Mouse (Mus musculus): ENCODE results near the gene Slc25a39.
"Not testable (repeated sequence)": the region's sequence is repeated elsewhere in the genome, so short reads cannot be mapped to it uniquely, and the experiment has no call there.

The Slc25a39 gene

DNA sequence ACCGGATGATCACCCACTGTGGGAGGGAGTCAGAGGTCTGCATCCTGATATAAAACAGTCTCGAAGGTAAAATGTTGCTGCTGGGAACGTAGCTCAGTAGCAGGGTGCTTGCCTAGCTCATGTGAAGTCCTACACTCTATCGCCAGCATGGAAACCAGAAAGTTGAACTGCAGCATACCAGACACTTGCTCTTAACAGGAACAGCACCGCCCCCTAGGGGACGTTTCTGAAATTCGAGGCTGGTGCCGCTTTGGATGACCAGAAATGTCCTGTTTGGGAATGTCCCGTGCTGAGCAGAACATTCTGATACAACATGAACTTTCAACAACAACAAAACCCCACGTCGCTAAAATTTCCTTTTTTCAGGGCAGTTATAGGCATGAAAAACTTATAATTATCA lies 4.0 kb upstream of the Slc25a39 start:
- peak; percentile 74 for DNase-seq (ENCODE audit: extremely low read depth, low read depth)

DNA sequence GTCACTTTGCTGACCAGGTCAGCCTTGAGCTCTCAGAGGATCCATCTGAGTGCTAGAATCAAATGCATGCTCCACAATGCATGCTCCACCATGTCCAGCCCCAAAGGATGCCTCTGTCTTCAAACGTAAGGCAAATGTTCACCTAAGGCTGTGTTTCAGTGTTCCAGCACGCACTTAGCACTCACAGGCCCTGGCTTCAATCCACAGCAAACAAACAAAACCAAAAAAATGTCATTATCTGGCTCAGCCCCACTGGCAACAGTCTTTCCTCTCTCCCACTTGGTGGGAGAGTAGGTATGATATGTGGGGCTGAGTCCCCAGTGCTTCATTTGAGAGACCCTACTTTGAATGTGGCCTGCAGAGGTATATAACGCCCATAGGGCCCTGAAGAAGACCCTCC lies 3.3 kb upstream of the Slc25a39 start:
- no peak for DNase-seq (ENCODE audit: extremely low read depth, low read depth)

DNA sequence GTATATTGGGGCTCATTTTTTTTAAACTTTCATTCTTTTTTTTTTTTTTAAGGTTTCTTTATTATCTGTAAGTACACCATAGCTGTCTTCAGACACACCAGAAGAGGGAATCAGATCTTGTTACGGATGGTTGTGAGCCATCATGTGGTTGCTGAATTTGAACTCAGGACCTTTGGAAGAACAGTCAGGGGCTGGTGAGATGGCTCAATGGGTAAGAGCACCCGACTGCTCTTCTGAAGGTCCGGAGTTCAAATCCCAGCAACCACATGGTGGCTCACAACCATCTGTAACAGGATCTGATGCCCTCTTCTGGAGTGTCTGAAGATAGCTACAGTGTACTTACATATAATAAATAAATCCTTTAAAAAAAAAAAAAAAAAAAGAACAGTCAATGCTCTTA lies 2.6 kb upstream of the Slc25a39 start:
- DNase-seq (ENCODE audit: extremely low read depth, low read depth) = not testable (repeated sequence)

DNA sequence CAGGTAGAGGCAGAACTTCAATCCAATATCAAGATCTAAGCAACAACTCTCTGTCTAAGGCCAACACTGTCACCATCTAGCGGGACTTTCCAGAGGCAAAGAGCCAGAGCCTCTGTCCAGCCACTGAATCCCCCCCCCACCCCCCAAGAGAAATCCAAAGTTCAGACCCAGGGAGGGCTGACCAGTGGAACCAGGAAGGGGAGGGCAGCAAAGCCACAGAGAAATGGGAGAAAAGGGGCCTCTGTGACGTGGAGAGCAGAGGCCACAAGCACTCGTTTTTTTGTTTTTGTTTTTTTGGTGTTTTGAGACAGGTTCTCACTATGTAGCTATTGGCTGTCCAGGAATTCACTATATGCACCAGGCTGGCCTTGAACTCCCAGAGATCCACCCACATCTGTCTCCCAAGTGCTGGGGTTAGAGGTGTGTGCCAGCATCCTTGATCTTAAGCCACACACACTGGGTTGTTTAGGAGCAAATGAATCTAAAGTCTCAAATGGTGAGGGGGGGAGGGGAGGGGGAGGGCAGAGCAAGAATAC lies 2.1 kb upstream of the Slc25a39 start:
- no peak for DNase-seq (ENCODE audit: extremely low read depth, low read depth)

DNA sequence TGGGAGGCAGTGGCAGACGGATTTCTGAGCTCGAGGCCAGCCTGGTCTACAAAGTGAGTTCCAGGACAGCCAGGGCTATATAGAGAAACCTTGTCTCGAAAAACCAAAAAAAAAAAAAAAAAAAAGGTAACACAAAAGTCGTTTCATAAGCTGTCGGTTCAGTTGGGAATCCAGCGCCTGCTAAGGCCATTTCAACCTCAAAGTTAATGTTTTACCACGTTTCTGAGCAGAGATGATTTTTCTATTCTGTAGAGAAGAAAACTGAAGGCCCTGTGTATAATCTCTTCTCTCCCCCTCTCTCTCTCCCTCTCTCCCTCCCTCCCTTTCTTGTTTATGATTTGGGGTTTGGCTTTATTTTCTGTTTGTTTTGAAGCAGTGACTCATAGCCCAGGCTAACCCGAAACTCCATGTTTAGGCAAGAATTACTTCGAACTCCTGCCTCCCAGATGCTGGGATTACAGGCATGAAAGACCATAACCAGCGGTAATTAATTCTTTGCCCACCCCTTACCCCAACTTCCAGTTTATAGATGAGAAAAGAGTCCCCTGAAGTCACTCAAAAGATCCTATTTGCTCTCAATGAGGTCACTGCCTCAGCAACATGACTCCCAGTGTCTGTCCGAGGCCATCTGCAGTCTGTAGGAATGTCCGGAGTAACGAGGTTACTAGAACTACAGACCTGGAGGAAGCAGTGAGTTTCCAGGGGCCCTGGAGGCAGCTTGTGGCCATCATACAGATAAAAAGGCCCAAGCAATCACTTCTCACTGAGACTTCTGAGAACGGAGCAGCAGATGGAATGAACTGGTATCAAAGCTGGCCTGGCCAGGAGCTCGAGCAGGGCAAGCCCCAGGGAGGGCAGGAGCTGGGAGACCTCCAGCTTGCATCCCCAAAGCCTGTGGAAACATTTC lies 1.4 kb upstream of the Slc25a39 start:
- DNase-seq (ENCODE audit: extremely low read depth, low read depth) = no peak

DNA sequence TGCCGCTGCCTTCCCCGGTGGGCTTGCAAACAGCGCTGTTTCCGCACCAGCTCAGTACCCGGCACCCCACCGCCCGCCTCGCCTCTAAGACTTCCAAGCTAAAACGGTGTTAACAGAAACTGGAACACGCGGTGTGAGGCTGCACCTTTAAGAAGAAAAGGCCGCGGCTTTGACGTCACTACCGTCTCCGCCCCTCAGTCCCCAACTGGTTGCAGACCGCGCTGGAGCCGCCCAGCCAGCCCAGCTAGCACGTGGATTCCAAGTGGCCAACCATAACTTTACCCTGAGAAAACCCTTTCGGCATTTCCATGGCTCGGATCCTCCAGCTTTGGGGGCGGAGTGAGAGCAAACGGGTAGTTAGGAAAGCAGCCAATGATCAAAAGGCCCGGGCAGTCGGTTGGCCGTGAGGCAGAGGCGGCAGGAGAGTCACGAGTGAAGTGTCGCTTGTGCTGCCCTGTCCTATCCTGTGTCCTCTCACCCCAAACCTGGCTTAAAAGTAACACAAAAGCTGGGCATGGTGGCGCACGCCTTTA lies 664 bp upstream of the Slc25a39 start:
- peak; percentile 98 for DNase-seq (ENCODE audit: extremely low read depth, low read depth)

DNA sequence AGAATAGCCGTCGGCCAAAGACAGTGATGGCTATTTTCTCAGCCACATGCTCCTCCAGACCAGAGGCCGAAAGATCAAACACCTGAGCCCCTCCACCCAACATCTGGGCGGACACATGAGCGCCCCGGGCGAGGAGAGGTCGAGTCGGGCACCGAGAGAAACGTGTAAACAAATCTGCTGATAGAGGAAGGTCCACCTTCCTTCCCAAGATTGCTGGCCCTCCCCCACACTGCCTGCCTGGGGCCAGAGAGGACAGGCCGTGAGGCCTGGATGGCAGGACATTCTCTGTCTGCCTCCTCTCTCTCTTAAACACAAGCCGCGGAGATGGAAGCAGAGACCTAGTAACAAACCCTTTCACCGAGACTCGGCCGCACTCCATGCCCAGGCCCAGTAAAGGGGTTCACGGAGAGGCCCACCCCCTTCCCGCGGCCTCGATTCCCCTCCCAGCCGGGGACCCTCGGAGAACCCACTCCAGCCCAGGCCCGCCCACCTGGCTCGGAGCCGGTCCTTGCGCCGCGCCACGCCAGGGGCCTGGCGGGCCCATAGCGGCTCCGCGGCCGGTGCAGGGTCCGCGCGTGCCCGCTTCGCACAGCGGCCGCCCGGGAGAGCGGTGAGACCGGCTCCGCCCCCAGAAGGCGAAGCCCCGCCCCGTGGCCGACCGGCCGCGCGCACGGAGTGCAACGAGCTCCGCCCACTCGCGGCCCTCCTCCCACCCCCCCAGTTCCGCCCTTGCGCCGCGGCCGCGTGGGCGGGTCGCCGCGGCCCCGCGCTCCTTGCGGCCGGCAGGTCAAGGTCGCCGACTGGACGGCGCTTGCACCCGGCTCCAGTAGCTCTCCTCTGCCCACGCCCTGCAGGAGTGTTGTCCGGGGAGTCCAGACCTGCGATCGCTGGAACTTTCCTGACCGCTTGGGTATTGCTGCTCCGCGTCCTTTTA lies 579 bp downstream of the Slc25a39 start:
- no peak for DNase-seq (ENCODE audit: extremely low read depth, low read depth)

DNA sequence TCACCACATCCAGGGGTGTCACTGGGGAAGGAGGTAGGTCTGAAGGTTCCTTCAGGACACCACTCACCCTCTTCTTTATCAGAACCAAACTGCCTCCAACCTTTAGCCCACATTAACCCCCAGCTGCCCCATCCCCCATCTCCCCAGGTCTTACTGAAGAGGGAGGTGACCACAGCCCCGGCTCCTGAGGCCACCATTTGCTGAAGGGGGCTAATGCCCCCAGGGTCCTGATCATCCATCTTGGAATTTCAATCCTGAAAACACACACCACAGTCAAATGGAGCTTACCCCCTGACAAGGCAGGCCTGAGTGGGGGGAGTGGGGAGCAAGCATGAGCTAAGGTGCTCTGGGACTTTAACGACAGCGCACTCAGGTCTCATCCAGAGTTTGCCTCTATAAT lies 1.3 kb downstream of the Slc25a39 start:
- no peak for DNase-seq (ENCODE audit: extremely low read depth, low read depth)

DNA sequence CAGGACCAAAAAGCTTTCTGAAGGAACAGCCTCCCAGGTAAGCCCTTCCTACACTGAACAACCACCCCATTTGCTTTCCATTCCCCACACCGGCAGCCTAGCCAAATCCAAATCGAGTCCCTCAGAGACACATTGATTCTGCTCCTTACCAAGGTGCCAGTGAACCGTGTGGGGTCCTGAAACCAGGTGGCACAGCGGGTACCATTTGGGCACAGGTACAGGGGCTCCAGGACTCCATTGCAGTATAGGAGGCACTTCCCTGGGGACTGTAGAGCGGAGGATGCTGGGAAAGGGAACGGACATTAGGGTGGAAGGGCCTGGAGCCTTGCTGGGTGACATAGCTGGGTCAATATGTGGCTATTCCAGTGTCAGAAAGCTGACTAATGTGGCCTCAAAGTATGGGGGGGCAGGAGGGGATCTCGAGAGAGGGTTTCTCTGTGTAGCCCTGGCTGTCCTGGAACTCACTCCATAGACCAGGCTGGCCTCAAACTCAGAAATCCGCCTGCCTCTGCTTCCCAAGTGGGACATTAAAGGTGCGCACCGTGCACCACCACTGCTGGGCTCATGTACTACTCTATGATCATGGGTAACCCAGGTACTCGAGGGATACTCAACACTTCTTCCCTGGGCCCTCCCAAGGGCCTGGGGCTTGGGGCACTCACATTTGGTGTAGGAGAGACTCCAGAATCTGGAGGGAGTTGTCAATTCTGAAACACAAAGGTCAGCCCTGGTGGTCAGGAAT lies 2.0 kb downstream of the Slc25a39 start:
- no peak for DNase-seq (ENCODE audit: extremely low read depth, low read depth)

DNA sequence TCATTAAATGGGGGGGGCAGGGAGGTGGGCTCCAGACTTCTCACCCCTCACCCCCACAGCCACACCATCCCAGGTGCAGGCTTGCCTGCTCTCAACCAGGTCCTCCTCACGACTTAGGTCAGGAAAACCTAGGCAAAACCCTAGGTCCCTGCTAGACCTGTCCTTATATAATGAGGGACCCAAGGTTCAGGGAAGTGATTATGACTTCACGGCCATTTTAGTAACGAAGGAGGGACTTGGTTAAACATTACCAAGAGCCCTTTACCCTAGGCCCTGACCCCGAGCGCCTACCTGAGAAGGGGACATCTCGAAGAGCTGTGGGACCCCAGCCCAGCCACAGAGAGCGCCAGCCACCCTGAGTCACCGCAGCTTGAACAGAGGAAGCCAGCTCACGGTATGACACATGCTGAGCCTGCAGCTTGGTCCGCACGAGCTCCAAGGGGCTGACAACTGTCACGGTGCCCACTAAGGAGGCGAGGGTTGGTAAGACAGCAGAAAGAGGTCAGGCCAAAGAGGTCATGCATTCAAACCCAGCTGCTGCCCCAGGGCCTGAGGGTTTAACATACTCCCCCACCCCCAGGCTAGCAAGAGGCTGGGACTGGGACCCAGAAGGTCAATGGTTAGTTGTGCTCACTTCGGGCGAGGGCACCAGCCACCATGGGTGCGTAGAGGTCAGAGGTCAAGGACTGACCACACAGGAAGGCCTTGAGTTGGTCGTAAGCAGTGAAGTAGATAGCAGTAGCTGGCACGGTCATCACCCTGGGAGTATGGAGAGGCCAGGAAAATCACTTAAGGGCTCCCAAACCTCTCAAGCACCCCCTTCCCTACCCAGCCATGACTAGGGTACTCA lies 3.4 kb downstream of the Slc25a39 start:
- DNase-seq (ENCODE audit: extremely low read depth, low read depth) = no peak

DNA sequence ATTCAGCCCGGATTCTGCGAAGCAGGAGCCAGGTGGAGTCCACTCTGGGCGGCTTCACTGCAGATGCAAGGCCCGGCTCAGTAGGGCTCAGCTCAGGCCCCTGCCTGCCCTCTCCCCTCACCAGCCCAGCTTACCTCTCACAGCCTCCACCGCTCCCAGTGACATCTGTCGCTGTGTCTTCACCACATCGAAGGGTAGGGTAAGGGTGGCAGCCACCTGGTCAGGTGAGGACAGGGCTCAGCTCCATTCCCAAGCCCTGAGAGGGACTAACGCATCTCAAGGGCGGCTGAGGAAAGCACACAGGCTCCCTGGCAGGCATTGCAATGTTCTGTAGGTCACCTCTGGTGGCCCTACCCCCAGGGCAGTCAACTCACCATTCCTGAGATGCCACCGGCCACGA lies 4.1 kb downstream of the Slc25a39 start:
- DNase-seq (ENCODE audit: extremely low read depth, low read depth) = no peak

DNA sequence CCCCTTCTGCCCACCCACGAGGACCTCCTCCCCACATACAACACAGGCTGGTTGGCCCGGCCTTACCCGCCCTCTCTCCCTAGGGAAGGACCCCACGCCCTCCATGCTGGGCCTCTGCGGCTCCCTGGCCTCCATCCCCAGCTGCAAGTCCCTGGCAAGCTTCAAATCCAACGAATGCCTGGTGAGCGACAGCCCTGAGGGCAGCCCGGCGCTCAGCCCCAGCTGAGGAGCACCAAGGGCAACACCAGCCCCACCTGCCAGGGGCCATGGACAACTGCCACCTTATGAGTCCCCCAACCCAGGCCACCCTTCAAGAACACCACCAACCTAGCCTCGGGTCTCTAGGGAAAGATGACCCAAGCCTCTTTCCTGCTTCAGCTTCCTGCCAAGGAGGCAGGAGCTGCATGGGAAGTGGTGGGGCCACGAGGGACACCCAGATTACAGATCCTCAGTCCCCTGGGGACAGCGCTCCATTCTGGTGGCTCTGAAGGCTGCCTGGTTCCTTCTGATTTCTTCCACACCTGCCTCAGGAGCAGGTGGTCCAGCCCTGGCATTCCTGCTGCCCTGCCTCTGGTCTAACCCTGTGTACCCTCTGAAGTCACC lies 5.7 kb downstream of the Slc25a39 start:
- no peak for DNase-seq (ENCODE audit: extremely low read depth, low read depth)

DNA sequence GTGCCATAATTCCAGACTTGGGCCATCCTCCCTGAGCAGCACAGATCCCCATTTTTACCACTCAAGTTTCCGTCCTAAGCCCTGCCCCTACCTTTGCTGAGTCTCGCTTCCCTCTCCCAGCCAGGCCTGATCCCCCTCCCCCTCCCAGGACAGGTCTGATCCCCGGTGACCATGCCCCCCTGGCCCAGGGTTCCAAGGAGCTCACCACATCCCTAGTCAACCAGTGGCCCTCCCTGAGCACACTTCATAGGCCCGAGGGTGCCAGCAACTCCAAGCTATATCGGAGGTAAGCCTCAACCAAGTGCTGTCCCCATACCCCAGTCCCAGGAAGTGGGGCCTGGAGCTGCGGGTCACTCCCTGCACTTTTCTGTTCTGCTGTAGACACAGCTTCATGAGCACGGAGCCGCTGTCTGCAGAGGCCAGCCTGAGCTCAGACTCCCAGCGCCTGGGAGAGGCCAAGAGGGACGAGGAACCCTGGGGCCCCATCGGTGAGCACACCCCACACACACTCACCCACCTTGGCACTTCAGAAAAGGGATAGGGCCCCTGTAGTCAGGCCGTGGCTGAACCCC lies 7.1 kb downstream of the Slc25a39 start:
- DNase-seq (ENCODE audit: extremely low read depth, low read depth) = no peak

DNA sequence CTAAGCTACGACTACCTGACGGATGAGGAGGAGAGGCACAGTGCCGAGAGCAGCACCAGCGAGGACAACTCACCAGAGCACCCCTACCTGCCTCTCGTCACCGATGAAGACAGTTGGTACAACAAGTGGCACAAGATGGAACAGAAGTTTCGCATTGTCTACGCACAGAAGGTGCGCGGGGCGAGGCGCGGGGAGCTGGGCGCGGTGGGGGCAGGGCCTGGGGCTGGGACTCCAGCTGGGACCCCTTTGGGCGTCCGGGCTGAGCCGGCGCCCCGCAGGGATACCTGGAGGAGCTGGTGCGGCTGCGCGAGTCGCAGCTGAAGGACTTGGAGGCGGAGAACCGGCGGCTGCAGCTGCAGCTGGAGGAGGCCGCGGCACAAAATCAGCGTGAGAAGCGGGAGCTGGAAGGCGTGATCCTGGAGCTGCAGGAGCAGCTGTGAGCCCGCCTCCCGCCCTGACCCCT lies 8.1 kb downstream of the Slc25a39 start:
- DNase-seq (ENCODE audit: extremely low read depth, low read depth) = no peak

DNA sequence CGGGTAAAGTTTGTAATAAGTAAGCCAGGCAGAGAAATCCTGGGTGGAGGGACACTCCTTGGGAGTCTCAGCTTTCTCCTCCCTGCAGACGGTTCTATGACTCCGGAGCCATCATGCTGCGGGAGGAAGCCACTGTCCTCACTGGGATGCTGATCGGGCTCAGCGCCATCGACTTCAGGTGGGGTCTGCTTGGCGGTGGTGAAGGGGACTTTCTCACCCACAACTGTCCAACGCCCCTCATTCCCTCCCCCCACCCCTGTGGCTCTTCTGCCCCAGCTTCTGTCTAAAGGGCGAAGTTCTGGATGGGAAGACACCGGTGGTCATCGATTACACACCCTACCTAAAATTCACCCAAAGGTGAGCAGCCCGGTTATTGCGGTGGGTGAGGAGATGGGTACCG lies 8.6 kb downstream of the Slc25a39 start:
- DNase-seq (ENCODE audit: extremely low read depth, low read depth) = no peak

DNA sequence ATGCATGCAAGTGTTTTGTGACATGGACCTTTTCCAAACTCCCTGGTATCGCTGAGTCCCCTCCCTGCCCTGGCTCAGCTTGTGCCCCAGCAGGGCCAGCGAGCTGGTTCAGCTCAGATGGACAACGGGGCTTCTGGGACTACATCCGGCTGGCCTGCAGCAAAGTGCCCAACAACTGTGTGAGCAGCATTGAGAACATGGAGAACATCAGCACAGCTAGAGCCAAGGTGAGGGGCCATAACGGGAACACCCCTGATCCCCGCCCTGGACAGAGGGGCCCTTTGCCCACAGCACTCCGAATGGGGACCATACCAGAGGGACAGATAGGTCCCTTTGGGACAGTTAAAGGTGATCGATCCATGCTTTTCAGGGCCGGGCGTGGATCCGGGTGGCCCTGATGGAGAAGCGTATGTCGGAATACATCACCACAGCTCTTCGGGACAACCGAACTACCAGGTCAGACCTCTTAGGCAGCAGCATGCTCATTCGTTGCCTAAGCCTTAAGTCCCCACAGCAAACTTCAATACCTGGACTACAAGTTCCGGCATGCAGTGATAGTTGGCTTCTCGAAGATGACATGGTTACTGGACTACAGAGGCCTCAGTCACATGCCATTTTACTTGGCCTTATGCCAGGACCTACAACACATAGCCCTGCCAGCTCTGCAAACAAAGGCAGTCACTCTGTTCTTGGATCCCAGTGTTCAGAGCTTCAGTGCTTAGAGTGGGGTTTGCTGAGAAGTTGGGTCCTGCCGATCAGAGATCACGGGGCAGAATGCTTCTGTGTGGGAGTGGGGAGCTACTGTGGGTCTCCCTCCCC lies 9.5 kb downstream of the Slc25a39 start:
- DNase-seq (ENCODE audit: extremely low read depth, low read depth) = no peak

DNA sequence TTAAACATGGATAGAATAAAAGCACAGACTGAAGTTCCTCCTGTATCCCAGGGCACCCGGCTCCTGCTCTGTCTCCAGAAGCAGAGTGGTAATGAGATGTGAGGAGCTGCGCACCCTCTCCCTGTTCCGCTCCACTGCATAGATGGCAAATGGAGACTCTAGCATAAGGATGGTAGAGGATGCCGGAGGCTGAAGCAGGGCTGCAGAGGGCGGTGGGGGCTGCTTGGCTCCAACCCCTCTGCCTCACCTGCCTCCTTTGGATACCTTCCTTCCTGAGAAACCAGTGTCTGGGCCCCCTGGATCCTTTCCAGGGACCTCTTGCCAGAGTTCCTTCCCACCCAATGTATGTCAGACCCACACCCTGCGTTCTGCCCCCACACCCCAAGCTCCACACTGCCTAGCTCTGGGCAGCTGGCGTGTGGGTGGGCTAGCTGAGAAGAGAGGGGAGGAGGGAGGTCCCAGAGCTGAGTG lies 11.0 kb downstream of the Slc25a39 start:
- DNase-seq (ENCODE audit: extremely low read depth, low read depth) = no peak

DNA sequence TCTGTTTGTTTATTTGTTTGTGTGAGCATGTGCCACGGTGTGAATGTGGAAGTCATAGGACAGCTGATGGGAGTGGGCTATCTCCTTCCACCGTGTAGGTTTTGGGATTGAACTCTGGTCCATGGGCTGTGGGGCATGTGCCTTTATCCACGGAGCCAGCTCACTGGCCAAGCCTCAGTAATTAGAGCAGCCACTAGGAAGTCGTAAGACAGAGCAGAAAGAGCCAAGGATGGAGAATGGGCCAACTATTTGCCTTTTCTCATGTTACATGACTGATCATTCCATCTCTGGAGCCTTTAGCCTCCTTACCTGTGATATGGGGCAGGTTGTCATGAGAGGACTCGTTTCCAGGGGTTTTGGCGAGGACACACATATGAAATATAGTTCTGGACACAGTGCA lies 11.5 kb downstream of the Slc25a39 start:
- DNase-seq (ENCODE audit: extremely low read depth, low read depth) = no peak
